Mouse (Mus musculus) cerebellum, adult 2 months (tissue): ENCODE data around the gene Gmeb1. TPM values are rescaled to one million over a fixed set of nuclear protein-coding genes. Genes with fewer than 3 reads are reported as not detected.
A peak's percentile ranks its signal among the peaks of the same experiment; 100 is the strongest.

Source experiments
- DNase-seq, 2 experiments: peaks; one replicate each; pipeline ENCODE4 v3.0.0; 2021
- H3K27ac ChIP-seq: fragments of 200-500 bp; 2 replicates; pipeline ENCODE4 v1.5.1; 2012; ENCODE audit warnings: low read length, control low read depth, inconsistent platforms; ENCODE audit not compliant: insufficient read depth
- H3K27me3 ChIP-seq: fragments of 200-500 bp; 2 replicates; pipeline ENCODE4 v1.6.1; 2012; ENCODE audit warnings: inconsistent platforms, mild to moderate bottlenecking, low read length, moderate library complexity; ENCODE audit not compliant: control insufficient read depth, insufficient read depth
- H3K4me1 ChIP-seq: fragments of 200-500 bp; 2 replicates; pipeline ENCODE4 v1.6.1; 2011; ENCODE audit warnings: low read length; ENCODE audit not compliant: control insufficient read depth, insufficient read depth
- H3K4me3 ChIP-seq: fragments of 200-500 bp; replicated peaks from 2 replicates; pipeline ENCODE3; 2011; ENCODE audit warnings: mild to moderate bottlenecking, low read depth, low read length, control low read depth; ENCODE audit not compliant: insufficient read depth
- CTCF ChIP-seq: fragments of 200-500 bp; IDR thresholded peaks from 2 replicates; pipeline ENCODE4 v1.5.1; 2011; ENCODE audit warnings: low read depth, mild to moderate bottlenecking, control low read depth, low read length, moderate library complexity, borderline replicate concordance; ENCODE audit not compliant: insufficient read depth
- POLR2A ChIP-seq: fragments of 200-500 bp; IDR thresholded peaks from 2 replicates; pipeline ENCODE4 v1.6.1; 2011; ENCODE audit warnings: low read length, control low read depth, borderline replicate concordance; ENCODE audit not compliant: insufficient read depth
- WGBS: fragments of 180-500 bp; shearing (Covaris S2); methylation state at CpG from one replicate; pipeline ENCODE4 v1.1.7; 2018; 5-methylcytosine and 5-hydroxymethylcytosine counted together
- polyA plus RNA-seq: library from polyadenylated mRNA; depleted of rRNA; stranded (reverse); fragments of >200 nt; gene quantifications from 2 replicates; pipeline ENCODE4 v1.2.3, GENCODE M21; 2012

The Gmeb1 gene
- polyA plus RNA-seq, 1 experiment = 20.5 TPM

- H3K4me1 ChIP-seq = no peaks in the 10 kb centered on the region
- WGBS = 2% methylated on average over 31 of the region's 31 CpGs
Observed at GRCm38 (mm10) chr4:132302939-132303479, 41.6 kb upstream of the Gmeb1 start, which contains the start of gene Rab42. Rab42 (minus strand) TSS chr4:132303385.

DNA sequence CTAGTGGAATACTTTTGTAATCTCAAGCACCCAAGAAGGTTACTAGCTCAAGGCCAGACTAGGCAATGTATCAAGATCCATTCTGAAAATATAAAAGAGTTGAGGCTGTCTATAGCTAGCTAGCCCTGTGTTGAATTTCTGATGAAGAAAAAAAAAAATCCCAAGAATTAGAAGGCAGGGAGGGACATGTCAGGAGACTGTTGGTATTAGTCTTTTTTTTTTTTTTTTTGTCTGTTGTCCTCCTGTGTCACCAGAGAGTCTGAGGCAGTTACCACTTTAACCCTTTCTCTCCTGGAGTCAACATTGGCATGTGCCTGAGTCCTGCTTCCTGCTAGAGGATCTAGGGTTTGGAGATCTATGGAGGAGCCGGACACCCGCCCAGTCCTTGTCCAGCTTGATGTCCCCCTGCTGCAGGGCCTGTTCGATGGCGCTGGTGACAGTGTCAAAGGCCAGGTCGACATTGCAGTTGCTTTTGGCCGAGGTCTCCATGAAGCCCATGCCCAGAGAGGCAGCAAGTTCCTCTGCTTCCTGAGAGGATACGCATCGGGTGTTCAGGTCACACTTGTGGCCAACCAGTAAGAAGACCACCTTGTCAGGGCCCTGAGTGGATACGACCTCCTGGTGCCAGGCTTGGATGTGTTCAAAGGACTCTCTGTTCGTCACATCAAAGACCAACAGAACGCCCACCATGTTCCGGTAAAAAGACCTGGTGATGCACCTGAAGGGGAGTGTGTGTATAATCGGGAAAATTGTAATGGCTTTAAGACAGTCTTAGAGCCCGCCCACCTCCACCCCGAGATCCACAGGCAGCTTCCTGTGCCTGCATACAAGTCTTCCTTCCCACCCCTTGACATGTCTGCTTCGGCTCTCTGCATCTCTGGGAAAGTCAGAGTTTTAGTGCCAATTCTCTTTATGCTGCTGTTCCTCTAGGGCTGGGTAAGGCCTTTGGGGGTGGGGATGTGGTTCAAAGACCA lies 40.9 kb upstream of the Gmeb1 start:
- WGBS = 73% methylated on average over 16 of the region's 16 CpGs
- no peak overlapping the region for H3K4me3 ChIP-seq
- no peaks in the 10 kb centered on the region for H3K4me1 ChIP-seq
- H3K27me3 ChIP-seq = no peaks in the 10 kb centered on the region
- no peak for DNase-seq
- no peak overlapping the region for H3K27ac ChIP-seq
- TF ChIP-seq POLR2A = no peak
- no peak for TF ChIP-seq CTCF

More at GRCm38 (mm10) chr4:132302939-132303479, 41.6 kb upstream of the Gmeb1 start, which contains the start of gene Rab42:
- Histone ChIP-seq H3K4me3 (peak within 1 kb of the TSS; percentile 56), H3K27ac (no peak within 1 kb of the TSS), H3K27me3 (no peaks in the 10 kb centered on the region)
- DNase-seq = peak; percentile 24 to 40
- no peak for TF ChIP-seq POLR2A
- no peak for TF ChIP-seq CTCF

GRCm38 (mm10) chr4:132301486-132301885 lies 40.1 kb upstream of the Gmeb1 start:
- no peaks in the 10 kb centered on the region for H3K27me3 ChIP-seq
- 22% methylated on average over 6 of the region's 6 CpGs for WGBS
- DNase-seq = no peak
- TF ChIP-seq CTCF (no peak), POLR2A (no peak)
- H3K27ac ChIP-seq = no peak overlapping the region
- H3K4me1 ChIP-seq = no peaks in the 10 kb centered on the region
- no peak overlapping the region for H3K4me3 ChIP-seq

- Histone ChIP-seq H3K4me1 (no peaks in the 10 kb centered on the region), H3K27ac (no peak overlapping the region), H3K27me3 (no peaks in the 10 kb centered on the region), H3K4me3 (no peak overlapping the region)
- TF ChIP-seq CTCF (no peak), POLR2A (no peak)
- WGBS = 93% methylated on average over 1 of the region's 1 CpGs
- no peak for DNase-seq
Observed at GRCm38 (mm10) chr4:132299849-132300248, 38.4 kb upstream of the Gmeb1 start.

- no peak overlapping the region for H3K27ac ChIP-seq
- DNase-seq = no peak
- TF ChIP-seq POLR2A (no peak), CTCF (peak; percentile 35; the same call in 1 of the 2 replicates)
- no peaks in the 10 kb centered on the region for H3K4me1 ChIP-seq
- H3K4me3 ChIP-seq = no peak overlapping the region
- no peaks in the 10 kb centered on the region for H3K27me3 ChIP-seq
- 53% methylated on average over 8 of the region's 8 CpGs for WGBS
Observed at GRCm38 (mm10) chr4:132295696-132296390, 34.4 kb upstream of the Gmeb1 start.

DNA sequence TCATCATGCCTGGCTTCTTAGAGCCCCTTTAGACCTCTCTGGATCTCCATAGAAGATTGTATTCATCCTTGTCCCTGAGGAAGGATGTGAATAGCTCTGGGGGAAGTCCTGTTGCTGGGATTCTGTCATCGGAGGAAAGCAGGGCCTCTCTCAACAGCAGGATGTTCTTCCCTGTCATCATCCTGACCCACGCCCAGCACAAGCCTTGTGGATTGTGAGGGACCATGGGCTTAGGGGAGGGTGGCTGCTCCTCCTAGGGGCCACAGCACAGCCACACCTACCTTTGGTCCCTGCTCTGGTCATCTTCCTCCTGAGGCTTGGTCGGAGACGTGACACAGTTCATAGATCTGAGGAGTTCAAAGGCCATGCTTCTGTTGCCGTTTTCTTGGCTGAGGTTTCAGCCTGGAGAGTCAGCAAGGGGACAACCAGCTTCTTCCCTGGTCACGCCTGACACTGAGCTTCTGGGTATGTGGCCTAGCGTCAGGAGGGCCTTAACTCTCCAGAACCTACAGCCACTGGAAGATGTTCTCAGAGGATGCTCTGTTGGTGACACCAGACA lies 32.4 kb upstream of the Gmeb1 start:
- no peak for TF ChIP-seq POLR2A
- no peak for TF ChIP-seq CTCF
- WGBS = 77% methylated on average over 7 of the region's 7 CpGs
- no peak overlapping the region for H3K27ac ChIP-seq
- no peak overlapping the region for H3K4me3 ChIP-seq
- no peaks in the 10 kb centered on the region for H3K27me3 ChIP-seq
- H3K4me1 ChIP-seq = no peaks in the 10 kb centered on the region
- no peak for DNase-seq

GRCm38 (mm10) chr4:132292988-132293387 lies 31.6 kb upstream of the Gmeb1 start:
- WGBS = 36% methylated on average over 4 of the region's 4 CpGs
- Histone ChIP-seq H3K4me3 (no peak overlapping the region), H3K27me3 (no peaks in the 10 kb centered on the region), H3K4me1 (no peaks in the 10 kb centered on the region), H3K27ac (no peak overlapping the region)
- TF ChIP-seq CTCF (peak; percentile 32; the same call in 1 of the 2 replicates), POLR2A (no peak)
- DNase-seq = no peak
